Mouse (Mus musculus): ENCODE data around the gene Crtc2.

- no peak for TF ChIP-seq CTCF (IDR thresholded peaks at IDR 0.05; ENCODE audit: control insufficient read depth, insufficient read depth, insufficient replicate concordance, low read depth, low read length)
- no peak for TF ChIP-seq POLR2A (IDR thresholded peaks at IDR 0.05; ENCODE audit: control insufficient read depth, low read depth, low read length)
These were observed 16.8 kb downstream of the Crtc2 start for GRCm38 (mm10) chr3:90270784-90271183.

All from testis, adult 2 months (tissue).